Mouse (Mus musculus): ENCODE results near the gene Bmi1.

Bmi1 gene

GRCm38 (mm10) chr2:18676936-18677491 lies at the start of gene Bmi1:
Bmi1 (plus strand) TSS chr2:18677018.
- no peak for DNase-seq (ENCODE audit: low read depth)

DNA sequence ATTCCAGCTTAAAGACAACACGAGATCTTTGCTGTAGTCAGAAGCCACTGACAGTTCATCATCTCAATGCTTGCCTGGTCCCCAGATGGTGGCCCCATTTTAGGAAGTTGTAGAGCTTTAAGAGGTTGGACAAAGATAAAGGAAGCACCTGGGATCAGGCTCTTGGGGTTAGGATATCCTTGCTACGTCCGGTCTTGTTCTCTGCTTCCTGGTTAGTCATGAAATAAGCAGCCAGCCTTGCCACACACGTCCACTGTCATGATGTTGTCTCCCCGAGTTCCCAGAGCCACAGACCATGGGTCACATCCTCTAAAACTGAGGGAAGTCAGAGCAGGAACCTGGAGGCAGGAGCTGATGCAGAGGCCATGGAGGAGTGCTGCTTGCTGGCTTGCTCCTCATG lies 46.3 kb upstream of the Bmi1 start:
- peak; percentile 91 for DNase-seq (ENCODE audit: low read depth)

DNA sequence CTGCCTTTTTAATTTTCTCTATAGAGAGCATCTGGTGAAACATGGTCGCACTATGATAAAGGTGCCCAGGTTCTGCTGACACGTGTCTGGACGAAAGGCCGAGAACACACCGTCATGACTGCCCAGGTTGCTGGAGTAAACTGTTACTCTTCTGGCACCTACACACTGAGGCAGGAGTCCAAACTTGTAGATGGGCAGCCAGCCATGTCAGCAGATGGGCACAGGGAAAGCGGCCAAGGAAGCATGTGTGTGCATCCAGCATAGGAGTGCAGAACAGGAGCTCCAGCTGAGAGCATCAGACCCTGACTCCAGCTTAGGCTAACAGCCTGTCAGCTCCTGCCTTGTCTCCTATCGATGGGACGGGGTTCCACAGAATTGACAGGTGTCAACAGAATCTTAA lies 41.8 kb upstream of the Bmi1 start:
- no peak for DNase-seq (ENCODE audit: low read depth)

GRCm38 (mm10) chr2:18648563-18648962 lies 28.3 kb upstream of the Bmi1 start:
- DNase-seq (ENCODE audit: low read depth), result no peak

- peak; percentile 73 for DNase-seq (ENCODE audit: low read depth)
These were observed 22.0 kb upstream of the Bmi1 start for GRCm38 (mm10) chr2:18654821-18655220.

DNA sequence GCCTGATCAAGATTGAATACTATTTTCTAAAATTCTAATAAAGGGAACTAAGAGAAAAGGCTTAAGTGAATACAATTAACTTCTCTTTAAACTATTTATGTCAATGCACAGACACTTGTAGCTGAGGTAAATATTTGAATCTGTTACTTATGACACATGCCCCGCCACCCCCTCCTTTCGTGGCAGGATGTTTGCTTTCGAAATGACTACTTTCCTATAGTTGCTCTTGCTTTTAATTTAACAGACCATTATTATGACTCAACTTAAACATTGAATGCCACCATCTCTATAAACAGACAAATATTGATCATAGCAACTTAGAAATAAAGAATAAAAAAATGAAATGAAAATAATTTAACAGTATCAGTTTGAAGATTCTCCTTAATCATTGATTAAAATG lies 12.8 kb upstream of the Bmi1 start:
- DNase-seq (ENCODE audit: low read depth), result peak; percentile 67

GRCm38 (mm10) chr2:18671041-18671440 lies 5.8 kb upstream of the Bmi1 start:
- DNase-seq (ENCODE audit: low read depth), result no peak

- DNase-seq (ENCODE audit: low read depth), result peak; percentile 84
These were observed 4.6 kb upstream of the Bmi1 start, which contains the start of gene Commd3 for GRCm38 (mm10) chr2:18672133-18672765. Commd3 (plus strand) TSS chr2:18672384.

DNA sequence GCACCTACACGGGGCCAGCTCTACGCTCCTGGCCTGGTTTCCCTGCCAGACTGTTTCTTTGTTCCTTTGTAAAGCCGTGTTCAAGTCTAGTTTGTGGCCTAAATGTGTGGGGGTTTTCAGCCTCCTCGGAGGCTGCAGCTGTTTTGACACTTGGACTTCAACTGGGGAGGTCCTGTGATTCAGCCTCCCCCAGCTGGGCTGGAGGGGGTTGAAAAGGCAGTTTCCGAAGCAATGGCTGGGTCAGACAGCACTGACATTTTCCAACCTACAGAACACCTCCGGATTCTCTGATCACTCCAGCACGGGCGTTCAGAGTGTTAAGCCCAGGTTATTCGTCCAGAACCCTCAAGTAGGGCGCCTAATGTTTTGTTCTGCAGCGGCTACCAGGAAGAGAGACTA lies 4.1 kb upstream of the Bmi1 start:
- peak; percentile 63 for DNase-seq (ENCODE audit: low read depth)

- peak; percentile 22 for DNase-seq (ENCODE audit: low read depth)
These were observed 3.1 kb upstream of the Bmi1 start for GRCm38 (mm10) chr2:18673766-18674165.

- DNase-seq (ENCODE audit: low read depth), result no peak
These were observed 2.5 kb upstream of the Bmi1 start for GRCm38 (mm10) chr2:18674193-18674902.

DNA sequence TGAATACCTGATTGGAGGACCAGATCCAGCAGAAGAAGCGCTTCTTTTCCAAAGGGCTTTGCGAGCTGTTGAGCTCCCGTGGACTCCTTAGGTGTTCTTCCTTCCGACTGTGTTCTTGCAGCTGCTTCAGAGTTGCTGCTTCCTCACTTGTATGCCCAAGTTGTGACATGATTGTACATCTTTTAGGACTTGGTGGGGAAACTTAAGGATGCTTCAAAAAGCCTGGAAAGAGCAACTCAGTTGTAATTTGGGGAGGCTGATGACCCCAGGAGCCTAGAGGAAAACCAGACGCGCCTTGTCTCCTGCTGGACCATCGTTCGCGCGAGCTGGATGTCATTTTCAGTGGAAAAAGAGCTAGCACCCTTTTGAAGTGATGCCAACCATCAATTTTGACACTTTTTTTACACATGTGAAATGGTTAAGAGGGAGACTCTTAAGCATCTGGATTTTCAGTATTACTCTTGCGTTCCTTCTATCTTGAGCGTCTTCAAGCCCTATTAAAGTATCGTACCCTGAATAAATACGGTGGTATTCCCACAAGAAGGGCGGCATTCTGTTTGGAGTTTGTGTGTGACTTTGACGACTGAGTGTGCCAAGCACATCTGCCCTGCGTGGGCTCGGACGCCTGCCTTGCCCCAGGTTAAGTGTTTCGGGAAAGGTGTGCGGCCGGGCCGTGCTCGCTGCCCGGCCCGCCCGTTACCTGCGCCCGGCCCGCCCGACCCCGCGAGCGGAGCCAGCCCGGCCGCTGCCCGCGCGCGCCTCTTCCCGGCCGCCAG lies 949 bp upstream of the Bmi1 start:
- DNase-seq (ENCODE audit: low read depth), result peak; percentile 17

DNA sequence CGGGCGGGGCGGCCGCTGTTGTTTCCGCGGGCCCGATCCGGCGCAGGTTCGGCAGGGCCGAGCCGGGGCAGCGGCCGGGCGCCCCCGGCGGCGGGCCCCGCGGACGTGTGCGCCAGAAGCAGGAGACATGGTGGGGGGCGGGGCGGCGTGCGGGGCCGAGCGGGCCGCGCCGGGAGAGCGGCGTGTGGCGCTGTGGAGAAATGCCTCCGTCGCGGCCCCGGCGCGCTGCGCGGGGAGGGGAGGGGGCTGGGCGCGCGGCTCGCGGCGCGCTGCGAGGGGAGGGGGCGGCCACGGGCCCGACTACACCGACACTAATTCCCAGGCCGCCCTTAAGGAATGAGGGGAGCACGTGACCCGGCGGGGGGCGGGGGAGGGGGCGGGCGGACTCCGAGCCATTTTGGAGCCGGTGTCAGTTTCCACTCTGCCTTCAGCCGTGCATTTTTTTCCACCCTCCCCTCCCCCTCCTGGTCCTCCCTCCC lies 322 bp upstream of the Bmi1 start:
- peak; percentile 80 for DNase-seq (ENCODE audit: low read depth)

GRCm38 (mm10) chr2:18677631-18678471 lies 1.0 kb downstream of the Bmi1 start:
- DNase-seq (ENCODE audit: low read depth), result peak; percentile 53

- DNase-seq (ENCODE audit: low read depth), result no peak
These were observed 2.9 kb downstream of the Bmi1 start for GRCm38 (mm10) chr2:18679701-18680100.

GRCm38 (mm10) chr2:18680501-18680900 lies 3.7 kb downstream of the Bmi1 start:
- no peak for DNase-seq (ENCODE audit: low read depth)

GRCm38 (mm10) chr2:18680961-18681360 lies 4.1 kb downstream of the Bmi1 start:
- no peak for DNase-seq (ENCODE audit: low read depth)

DNA sequence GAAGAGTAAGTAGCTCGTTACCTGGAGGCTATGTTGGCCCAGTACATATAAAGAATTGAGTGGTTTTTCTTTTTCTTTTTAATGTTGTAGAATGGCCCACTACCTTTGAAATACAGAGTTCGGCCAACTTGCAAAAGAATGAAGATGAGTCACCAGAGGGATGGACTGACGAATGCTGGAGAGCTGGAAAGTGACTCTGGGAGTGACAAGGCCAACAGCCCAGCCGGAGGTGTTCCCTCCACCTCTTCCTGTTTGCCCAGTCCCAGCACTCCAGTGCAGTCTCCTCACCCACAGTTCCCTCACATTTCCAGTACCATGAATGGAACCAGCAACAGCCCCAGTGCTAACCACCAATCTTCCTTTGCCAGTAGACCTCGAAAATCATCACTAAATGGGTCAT lies 7.2 kb downstream of the Bmi1 start:
- no peak for DNase-seq (ENCODE audit: low read depth)

- DNase-seq (ENCODE audit: low read depth), result no peak
These were observed 9.6 kb downstream of the Bmi1 start for GRCm38 (mm10) chr2:18686386-18686785.

DNA sequence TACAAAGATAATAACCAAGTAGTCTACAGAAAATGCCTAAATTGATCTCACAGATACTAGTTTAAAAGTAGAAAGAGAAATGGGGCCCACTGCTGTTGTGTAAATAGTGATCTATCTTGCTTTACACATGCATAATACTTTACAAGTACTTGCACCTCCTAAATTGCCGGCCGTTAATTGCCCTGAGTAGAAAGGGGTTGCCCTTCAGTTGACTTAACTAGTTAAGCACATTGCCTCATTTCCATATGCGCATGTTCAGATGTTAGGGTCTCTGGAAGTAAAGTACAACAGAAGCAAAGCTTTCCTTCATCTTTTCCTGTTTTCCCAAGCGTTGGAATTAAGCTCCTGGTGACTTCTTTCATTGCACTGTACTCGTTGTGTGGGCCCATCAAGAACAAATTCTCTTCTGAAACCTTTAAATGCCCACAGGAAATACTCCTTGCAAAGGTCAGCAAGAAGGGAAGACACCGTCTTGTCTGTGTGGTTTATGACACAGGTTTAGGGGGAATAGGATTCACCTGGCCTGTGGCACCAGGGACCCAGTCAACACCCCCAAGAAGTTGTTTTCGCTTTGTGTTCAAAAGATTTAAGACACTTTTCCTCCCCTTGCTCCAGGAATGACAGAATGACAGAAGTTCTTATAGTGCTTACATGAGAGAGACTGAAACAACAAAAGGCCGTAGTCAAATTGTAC lies 10.2 kb downstream of the Bmi1 start:
- DNase-seq (ENCODE audit: low read depth), result no peak

DNA sequence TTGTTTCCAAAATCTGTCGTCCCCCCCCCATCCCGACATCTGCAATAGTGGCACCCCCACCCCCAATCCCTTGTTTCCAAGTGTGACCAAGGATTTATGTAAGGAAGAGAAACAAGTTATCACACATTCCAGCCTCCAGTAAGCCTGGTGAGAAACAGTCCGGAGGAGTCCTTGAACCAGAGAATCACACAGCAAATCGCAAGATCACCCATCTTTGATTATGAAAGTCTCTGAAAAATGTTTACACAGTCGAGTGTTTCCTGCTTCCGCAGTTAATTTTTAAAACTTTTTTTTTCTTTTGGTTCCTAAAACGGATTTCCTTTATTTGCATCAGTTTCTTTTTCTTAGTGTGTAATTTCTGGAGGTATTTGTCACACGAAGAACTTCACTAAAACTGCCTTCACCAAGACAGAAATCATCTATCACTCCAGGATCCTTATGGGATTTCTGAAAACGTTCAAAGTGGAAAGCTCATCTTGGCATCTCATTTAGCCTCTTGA lies 10.9 kb downstream of the Bmi1 start:
- DNase-seq (ENCODE audit: low read depth), result no peak
